Mouse (Mus musculus) c-Kit-positive CD71-positive TER-119-positive erythroid progenitor cells, embryonic 14.5 days (primary cell): ENCODE results near the gene Akap6.

ENCODE experiments used
- DNase-seq: peaks from one replicate; pipeline ENCODE4 v3.0.0-alpha.2; 2013; ENCODE audit warnings: low spot score

Akap6 gene

DNA sequence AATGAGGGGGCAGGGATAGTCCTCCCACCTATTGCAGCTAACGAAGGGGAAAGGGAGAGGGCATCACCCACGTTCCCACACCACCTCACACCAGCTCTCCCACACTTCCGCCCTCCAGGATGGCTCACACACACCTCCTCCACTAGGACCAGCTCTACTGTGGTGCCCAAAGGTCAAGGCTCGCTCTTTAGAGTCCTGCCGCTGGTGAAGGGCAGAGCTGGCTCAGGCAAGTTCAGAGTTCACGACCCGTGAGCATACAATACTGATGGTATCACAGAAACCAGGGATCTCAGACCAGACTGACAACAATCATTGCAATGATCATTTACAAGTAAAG lies 149.3 kb downstream of the Akap6 start:
- no peak for DNase-seq

DNA sequence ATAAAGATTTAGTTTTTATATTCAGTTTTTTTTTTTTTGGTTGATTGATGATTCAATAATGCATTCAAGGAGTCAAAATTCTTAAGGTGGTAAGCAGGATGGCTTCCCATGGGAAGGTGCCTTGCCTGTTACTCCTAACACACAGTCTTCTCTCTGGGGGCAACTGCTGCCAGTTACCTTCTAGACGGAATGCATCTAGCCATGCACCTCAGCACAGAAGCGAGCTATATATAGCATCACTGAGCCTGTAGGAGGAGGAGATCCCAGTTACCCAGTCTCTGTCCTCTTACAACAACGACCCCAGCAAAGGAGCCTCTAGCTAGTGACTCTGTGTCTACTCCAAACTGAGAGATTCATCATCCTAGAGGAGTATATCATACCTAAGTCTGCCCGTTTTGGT lies 150.1 kb downstream of the Akap6 start:
- no peak for DNase-seq

DNA sequence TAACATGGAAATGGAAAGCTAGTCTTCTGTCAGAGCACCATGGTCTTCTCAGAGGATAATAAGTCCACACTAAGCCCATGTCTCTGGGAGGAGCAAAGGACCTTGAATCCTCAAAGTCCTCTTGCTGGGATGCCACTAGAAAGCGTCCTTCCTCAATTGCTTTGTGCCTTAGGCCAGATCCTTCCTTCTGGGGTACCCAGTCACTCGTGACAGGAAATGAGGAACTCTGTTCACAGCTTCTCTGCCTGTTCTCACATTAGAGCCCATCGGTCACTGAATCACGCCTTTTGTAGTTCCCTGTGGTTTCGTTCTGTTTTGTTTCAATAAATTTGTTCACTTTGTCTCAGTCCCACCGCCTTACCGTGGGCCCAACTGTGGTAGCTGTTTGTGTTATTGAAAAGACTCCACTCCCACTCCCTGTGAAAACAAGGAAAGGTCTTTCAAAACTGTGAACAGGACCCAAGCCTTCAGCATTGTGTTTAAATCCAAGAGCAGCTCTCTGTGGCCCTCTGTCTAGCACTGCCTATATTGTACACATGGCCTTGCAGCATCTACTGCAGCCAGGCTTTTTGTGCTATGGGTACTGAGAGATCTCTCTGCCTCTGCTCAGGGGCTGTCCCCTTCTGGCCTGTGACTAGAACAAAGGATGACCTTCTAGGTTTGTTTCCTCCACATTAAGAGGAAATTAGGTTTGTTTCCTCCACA lies 151.3 kb downstream of the Akap6 start:
- no peak for DNase-seq

DNA sequence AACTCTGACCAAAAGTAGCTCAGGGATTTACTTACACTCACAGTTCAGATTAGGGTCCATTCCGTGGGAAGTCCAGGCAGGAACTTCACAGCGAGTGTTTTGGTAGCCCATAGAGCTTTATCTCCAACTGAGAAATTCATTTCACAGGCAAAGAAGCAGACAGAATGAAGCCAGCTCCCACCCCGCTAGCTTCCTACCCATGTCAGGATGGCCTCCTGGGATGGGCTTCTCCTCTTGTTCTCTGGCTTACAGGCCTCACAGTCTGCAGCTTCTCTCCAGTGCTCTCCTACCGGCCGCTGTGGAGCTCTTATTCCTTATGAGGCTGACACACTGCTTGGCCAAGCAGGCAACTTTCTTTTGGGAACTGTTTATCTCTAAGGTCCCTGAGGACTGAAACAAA lies 152.0 kb downstream of the Akap6 start:
- no peak for DNase-seq

DNA sequence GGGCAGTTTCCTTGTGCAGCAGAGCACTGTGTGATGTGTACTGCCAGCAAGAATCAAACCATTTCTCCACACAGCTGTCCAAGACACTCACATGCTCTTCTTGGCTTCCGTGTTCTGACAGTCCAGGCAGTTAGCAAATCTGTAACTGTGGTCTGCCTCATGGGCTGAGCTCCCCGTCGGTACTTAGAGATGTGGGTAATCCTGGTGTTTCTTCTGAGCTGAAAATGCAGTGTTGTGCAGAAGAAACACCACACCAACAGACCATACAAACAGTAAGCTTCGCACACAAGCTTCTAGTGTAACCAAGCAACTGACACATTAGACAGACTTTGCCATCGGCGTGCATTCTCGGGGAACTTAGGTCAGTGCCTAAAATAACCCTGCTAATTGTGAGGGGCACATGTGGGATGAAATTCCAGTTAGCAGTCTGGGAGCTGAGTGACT lies 155.1 kb downstream of the Akap6 start:
- DNase-seq = no peak

DNA sequence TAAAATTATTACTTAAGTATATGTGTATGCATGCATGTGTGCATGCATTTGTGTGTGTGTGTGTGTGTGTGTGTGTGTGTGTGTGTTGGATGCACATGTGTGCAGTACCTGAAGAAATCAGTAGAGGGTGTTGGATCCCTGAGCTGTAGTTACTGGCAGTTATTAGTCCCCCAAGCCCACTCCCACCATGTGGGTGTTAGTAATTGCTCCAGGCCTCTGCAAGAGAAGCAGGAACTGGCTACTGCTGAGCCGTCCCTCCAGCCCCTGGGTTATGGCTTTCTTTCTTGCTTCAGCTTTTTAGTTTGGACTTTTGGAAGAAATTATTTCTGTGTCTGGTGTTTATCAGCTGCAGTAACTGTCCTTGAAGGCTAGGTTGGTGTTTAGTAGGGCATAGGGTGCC lies 156.9 kb downstream of the Akap6 start:
- no peak for DNase-seq

DNA sequence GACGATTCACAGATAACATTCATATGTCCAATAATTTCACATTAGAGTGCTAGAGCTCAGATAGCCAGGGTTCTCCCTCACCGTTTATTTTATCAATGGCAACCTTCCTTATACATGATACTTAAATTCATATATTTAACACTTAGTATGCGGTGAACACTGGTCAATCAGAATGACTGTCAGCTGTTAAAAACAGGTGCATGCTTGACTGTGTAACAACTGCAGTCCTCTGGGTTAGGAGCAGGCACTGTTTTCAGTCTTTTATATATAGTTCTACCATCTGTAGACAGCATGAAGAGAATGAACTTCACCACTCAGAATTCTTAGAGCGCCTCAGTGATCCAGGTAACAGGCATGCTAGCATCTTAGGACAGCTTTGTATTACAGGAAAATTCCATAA lies 158.1 kb downstream of the Akap6 start:
- DNase-seq = no peak

DNA sequence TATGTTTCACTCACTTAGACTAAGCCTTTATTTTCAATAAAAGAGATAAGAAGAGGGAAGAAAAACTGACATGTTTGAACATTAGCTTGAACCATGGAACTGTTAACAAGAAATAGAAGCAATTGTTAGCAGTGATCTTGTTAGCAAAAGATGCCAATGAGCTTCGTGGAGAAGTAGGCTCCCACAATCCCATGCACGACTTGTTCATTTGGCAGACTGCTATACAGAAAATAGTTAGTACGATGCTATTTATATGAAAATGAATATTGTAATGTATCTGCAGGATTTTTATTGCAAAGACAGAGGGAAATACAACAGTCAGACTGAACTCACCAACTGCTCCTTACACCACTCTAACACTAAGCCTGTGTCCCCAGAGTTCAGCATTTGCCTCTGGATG lies 162.7 kb downstream of the Akap6 start:
- DNase-seq = no peak

DNA sequence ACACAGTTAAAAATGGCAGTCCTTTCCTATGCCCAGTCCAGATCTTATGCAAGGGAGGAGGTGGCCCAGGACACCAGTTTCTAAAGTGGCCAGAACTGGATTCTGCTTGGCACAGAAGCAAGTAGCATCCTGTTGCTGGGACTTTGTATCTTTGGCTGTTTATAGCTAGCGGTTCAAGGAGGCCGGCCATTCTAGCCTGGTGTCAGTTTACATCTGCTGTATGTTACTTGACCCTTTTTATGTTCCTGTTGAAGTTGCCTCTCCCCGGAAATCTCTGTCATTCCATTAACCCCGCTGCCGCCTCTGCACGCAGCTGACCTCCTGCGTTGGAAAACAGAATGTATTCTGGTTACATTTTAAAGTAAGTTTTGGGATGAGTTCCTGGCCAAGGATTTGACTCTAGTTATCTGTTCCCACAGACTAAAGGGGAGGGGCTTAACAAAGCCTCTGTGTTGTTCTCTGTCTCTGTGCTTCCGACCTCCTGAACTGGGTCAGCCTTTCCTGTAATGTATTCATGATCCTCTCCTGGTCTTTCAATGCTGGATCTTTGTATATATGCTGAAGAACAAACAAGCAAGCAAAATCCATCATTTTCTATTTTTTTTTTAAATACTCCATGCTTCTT lies 168.9 kb downstream of the Akap6 start:
- DNase-seq = no peak

DNA sequence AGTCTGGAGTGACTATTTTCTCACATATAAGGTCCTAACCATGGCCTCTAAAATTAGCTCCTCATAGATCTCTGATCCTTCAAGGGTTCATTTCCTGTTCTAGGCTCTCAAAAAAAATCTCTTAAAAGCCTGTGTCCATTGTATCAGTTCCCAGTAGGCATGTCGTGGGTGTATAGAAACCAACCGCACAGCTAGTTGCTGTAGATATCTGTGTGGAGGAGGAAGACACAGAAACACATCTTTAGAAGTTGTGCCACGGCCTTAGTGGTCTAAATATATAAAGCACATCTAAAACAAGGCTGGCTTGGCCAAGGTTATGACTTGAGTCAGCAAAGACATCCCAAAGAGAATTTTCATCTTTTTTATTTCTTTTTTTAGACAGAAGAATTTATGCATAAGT lies 172.4 kb downstream of the Akap6 start:
- DNase-seq = no peak

DNA sequence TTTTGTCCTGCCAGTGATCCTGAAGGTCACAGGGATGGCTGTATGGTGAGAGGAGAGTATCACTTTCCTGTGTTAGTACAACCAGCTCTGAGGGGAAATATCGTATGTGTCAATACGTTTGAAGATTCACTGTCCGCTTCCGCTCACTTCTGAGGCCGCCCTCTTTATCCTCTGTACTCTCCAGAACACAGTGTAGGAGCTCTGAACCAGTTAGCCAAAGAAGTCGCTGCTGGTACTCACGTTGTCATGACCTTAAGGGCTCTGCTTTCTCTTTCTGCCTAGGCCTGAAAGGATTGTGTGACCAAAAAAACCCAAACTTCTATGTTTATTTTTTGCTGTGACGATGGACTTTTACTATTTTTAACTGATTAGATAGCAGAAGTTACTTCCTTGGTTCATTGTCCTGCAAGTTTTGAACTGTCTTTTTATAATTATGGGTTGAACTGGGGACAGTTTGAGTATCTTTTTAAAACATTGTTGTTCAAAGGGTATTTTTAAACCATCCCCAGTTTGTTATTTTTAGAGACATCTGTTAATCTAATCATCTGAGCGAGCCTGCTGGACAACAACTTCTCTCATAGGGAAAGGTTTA lies 175.2 kb downstream of the Akap6 start:
- DNase-seq = no peak

DNA sequence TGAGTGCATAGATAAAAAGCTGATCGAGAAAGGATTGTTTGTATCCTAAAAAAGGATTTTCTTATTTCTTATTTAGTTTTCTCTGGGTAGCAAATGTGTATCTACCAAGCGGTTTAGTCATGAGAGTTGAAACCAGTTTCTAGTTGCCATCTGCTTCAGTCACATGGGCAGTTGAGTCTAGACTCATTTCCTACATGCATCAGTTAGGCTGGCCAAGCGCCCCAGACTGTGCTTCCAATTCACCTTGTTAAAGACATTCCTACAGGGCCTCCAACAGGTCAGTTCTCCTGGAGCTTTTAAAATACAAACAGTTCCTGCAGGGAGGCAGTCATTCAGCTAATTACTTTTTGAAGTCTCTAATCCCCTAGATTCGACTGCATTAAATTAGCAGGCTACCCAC lies 176.9 kb downstream of the Akap6 start:
- DNase-seq = no peak

DNA sequence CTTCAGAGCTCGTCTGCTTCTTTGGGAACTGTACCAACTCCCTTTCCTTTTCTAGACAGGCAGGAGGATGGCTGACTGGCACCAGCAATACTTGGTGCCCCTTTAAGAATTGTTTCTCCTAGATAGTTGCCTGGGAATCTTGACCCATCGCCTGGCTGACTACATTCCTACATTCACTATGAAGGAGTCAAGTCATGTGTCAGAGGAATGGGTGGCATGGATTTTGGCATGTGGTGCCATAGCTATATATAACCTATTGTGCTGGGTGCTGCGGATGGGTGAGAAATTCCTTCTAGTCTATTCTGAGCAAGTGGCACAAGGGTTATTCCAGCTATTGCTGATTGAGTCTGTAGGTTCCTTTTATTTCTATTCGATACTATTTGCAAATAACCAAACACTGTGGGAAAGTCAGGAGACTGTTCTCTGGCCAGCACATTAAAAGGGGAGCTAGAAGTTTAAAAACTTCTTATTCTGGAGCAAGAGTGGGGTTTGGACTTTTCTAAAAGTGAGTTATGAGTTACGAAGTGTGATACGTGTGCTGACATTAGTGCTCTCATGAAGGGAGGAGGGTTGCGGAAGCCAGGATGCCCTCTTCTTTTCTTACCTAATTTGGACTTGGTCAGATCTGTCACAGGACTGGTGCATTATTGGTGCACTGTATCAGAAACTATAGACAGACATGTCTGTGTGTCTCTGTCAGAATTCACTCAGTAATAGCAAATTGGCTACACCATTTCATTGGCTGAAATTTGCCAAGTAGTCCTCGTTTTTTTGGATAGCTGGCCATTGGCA lies 178.0 kb downstream of the Akap6 start:
- no peak for DNase-seq

DNA sequence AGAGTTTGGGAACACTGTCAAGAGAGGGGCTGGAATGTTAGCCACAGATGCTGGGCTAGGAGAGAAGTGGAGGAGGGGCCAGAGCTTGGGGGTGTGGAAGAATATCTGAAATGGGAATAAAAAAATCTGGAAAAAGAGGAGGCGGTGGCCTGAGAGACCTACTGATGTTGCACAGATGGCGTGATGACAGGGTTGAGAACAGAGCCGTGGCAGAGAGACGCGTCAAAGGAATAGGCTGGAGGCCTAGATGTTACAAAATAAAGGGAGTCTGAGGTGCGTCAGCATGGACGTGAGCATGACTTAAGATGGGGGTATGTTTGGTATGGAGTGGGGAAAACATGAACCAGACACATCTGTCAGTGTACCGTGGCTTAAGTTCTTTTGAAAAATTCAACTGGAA lies 180.1 kb downstream of the Akap6 start:
- no peak for DNase-seq

DNA sequence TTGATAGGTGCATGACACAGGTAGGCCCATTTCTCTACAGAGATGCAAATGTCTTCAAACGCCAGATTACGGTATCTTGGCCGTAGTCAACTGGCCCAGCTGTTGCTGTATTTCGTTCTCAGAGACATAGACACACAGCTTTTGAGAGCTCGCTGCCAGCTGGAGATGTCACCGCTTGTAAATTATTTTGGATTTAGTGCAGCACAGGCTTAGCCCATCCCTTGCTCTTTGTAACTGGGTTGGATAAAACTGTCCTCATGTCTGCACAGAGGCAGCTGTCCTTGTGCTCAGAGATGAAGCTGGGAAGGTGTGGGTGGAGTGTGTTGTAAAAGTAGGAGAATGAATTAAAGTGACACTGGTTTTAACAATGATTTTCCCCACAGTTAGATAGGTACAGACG lies 193.3 kb downstream of the Akap6 start:
- no peak for DNase-seq

DNA sequence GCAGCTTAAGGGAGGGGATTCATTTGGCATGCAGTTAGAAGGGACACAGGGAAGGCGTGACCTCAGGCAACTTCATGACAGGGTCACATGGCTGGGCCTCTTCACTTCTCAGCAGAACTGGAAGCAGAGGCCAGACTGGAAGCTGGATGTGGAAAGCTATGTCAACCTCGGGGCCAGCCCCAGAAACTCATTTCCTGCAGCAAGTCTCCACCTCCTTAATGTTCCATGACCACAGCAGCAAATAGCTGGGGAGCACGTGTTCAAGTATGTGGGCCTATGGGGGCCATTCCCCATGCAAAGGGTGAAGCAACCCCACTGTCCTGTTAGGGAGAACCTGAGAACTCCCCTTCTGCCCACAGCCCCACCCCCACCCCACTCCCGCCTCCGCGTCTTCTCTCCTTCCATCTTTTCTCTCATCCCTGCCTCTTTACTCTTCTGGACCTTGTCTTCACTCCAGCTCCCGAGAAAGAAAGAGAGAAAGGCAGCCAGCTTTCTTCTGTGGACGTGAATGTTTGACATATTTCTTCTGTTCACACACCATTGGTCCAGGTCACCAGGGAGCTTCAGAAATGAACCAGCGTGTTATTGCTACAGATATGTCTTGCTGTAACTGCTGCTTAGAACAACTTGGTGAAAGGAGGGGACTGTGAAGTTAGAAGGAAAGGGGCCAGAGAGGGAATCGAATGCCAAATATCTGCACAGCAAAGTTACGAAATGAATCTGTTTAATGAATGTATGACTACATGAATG lies 194.6 kb downstream of the Akap6 start:
- no peak for DNase-seq

DNA sequence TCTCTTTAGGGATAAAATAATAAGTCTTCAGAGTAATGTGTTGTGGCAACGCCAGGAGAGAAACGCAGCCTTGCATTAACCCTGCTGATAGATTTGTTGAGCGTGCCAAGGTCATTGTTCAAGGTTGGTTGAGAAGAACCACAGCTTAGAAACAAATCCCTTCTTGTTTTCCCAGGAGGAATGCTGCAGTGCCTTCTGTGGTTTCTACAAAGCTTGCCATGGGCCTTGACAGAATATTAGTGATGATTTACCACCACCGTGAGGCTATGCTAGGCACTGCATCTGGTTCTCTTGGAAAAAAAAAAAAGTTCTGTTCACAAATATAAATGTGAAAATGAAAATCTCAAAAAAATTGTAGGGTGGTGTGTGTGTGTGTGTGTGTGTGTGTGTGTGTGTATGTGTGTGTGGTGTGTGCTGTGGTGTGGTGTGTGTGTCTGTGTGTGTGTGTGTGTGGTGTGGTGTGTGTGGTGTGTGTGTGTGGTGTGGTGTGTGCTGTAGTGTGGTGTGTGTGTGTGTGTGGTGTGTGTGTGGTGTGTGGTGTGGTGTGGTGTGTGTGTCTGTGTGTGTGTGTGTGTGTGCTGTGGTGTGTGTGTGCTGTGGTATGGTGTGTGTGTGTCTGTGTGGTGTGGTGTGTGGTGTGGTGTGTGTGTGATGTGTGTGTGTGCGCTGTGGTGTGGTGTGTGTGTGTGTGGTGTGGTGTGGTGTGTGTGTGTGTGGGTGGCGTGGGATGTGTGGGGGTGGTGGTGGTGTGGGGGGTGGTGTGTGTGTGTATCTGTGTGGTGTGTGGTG lies 196.7 kb downstream of the Akap6 start:
- no peak for DNase-seq

DNA sequence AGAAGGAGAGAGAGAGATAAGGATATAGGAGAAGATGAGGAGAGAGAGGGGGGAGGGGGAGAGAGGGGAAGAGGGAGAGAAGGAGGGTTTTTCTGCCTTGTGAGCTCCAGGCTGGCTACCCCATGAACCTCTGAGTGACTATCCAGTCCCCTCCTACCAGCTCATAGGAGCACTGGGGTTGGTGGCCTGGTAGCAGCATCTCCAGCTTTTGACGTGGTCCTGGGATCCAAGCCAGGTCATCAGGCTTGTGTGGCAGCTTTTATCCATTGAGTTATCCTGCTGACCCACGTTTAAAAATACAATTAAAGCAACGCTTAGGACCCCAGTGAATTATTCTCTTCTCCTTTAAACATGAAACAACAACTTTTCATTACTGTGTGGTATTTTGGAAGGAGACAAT lies 197.6 kb downstream of the Akap6 start:
- DNase-seq = no peak

DNA sequence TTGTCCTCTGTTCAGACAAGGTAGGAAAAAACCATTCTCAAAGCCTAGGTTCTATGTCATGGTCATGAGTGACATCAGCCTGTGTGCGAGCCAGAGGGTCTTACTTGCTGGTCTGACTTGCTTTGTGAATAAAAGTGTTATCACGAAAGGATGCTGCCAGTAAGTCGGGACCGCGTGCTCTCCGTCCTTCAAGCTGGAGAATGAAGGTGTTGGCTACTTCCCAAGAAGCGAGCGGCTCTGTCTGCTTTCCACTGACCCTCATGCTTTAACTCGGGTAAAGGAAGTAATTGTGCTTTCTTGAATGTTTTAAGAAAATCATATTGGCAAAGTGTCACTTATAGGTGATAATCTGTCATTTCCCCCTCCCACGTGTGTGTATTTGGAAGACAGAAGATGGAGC lies 198.9 kb downstream of the Akap6 start:
- no peak for DNase-seq

DNA sequence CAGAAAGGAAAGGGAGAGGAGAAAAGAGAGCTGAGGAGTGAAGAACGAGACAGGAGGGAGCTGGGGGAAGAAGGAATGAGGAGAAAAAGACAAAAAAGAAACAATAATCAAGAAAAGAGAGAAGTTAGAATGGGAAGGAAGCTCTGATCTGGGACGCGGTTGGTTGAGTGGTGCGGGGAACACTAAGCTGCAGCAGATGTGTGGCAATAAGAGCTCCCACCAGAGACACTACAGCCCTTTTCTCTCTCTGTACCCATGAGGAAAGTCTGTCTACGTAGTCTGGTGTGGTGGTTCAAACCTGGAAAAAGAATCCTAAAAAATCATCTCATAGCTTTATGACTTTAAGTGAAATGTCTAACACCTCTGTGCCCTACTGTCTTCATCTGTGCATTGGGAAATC lies 204.9 kb downstream of the Akap6 start:
- DNase-seq = no peak

DNA sequence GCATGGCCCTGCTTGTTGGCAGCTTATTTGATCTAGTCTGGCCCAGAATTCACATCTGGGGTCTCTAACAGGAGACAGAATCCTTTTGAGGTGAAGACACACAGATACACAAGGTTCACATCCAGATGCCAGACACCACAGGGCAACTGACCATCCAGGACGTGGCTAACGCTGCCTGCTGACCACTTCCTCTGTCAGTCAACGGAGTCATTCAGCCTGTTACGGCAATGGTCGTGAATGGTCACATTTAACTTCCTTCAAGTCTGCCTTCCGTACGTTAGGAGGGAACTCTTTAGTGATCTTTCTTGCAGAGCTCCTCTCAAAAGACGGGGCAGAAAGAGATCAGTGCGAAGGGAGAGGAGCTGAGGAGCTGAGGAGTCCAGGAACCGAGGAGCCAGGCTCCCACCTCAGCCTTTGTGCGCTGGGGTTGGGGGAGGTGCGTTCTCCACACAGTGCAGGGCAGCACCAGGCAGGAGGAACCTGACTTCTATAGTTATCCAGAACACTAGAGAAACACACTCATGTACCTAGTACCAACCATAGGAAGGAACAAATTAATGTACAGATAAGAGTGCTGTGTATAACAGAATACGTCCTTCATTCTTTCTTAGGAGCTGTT lies 209.4 kb downstream of the Akap6 start:
- no peak for DNase-seq
